Mouse (Mus musculus) gastrocnemius, postnatal 10 days (tissue): ENCODE results near the gene Gm49601. TPM values are rescaled to one million over a fixed set of nuclear protein-coding genes. Genes with fewer than 3 reads are reported as not detected.
A peak's percentile ranks its signal among the peaks of the same experiment; 100 is the strongest.

ENCODE experiments used
- DNase-seq: peaks from one replicate; pipeline ENCODE4 v3.0.0; 2021; ENCODE audit warnings: mixed read lengths
- long read RNA-seq, 2 experiments: library from polyadenylated mRNA; stranded (forward); transcript quantifications; one replicate each; pipeline ENCODE4 v2.0.0; 2021
- total RNA-seq, 2 experiments: library from RNA; stranded (reverse); gene quantifications; 2 replicates each; pipeline ENCODE4 v1.2.3; 2021

The Gm49601 gene
- 1 to 10 TPM; 1.6 to 3.6 TPM for total RNA-seq
- long read RNA-seq, experiment 1: 0 reads
- long read RNA-seq, experiment 2: 0 reads

DNA sequence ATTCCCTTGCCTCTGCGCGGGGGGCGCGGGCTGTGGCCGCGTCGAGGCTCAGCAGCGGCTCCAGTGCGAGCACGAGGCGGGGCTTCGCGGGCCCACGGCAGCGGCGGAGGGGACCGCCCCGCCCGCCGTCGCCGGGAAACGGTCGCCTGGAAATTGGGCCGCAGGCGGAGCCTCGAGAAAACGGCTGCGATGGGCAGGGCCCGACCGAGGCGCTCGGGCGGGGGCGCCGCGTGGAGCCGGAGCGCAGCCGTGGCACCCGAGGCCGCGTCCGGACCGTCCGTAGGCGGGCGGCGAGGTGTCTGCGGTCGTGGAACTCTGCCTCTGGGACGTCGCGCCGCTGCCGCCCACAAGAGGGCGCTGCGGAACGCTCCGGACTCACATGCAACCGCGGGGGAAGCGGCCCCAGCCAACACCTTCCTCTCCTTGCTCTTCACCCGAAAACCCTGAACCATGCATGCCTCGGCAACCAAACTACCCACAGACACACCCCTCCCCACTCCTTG, at the start of gene Gm49601:
Gene Gm49601 (minus strand): TSS at position 52 of the 503 bp plus-strand sequence.
- DNase-seq: peak; percentile 85

DNA sequence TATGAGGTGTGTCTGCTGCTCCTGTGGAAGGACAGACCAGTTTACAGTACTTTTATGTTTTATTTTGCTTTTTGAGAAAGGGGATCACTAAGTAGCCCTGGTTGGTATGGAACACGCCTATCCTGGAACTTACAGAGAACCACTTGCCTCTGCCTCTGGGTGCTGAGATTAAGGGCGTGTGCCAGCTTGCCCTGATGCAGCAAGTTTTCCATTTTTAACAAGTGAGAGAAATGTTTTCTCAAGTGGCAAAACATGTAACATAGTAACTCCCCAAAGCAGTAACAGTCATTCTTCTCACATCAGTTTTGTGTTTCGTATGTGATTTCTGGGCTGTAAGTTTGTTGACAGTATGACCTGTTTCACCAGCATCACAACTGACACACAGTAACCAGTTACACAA, 46.8 kb upstream of the Gm49601 start:
- DNase-seq: no peak

DNA sequence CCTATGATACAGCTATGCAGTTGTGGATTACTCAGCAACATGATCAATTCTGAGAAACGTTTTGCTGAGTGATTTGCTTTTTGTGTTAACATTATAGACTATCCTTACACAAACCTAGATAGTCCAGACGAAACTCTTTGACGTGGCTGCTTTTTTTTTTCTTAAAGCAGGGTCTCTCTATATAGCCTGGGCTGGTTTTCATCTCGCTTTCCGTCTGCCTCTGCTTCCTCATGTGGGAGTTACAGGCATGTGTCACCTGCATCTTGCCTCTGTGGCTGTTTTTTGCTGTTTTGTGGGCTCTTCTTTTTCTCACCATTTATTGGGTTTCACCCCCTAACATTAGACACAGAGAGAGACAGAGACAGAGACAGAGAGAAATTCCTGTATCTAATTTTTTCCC, 45.8 kb upstream of the Gm49601 start:
- no peak for DNase-seq

DNA sequence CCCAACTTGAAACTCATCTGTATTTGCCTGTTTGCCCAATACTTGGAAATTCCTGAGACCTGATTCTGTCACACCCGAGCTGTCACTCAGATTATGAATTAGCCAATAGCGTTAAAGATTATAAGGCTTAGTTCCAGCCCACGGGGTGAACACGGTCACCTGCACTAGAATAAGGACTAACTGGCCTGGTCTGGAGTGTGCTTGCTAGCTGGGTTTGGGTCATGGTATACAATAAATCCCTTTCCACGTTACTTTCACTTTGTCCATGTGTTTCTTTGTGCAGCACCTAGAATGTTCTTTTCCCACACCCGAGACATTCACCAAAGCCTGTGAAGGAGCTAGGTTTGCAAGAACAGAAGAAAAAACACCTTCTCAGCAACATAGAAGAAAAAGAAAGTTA, 43.7 kb upstream of the Gm49601 start:
- no peak for DNase-seq

DNA sequence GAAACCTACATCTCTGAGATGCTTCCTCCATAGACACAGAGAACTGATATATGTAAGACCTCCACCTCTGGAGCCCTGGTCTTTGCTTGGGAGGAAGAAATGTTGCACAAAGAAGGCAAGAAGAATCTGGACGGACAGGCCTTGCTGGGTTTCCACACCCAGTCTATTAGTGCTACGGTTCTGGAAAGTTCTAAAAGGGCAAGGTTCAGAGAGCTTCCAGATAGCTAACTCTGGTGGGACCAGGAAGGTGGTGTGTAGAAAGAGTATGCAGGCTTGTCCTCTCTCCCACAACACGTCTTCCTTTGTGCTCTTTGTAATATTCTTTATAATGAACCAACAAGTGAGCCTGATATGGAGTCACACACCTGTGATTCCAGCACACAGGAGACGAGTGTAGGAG, 32.4 kb upstream of the Gm49601 start:
- DNase-seq: no peak

DNA sequence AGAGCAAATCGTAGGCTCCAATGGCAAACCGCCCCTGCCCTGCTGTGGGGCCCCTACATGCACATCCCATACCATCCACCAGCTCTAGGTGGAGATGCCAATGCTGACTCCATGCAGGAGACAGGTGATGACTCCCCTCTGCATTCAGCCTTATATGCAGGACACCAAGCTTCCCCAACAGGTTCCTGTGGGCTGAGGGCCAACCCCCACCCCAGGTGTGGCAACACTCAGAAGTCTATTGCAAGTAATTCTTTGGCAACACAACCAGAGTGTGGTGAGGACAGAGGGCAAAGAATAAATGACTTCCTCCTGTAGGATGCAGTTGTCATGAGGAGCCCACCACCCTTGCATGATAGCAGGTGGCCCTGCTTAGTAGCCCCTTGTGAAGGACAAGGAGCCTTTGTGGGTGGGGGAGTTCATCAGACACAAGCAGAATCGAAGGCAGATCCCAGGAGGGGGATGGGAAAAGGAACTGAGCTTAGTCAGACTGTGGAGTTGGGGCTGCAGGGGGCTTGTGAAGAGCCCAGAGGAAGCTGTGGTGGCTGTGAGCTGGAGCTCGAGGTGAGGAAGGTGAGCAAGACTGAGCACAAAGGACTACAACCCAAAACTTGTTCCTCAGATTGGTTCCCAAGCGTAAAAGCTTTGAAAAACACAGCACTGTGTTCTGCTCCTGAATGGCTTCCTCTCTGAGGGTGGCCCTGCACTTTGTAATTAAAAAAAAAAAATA, 29.3 kb upstream of the Gm49601 start:
- DNase-seq: no peak

DNA sequence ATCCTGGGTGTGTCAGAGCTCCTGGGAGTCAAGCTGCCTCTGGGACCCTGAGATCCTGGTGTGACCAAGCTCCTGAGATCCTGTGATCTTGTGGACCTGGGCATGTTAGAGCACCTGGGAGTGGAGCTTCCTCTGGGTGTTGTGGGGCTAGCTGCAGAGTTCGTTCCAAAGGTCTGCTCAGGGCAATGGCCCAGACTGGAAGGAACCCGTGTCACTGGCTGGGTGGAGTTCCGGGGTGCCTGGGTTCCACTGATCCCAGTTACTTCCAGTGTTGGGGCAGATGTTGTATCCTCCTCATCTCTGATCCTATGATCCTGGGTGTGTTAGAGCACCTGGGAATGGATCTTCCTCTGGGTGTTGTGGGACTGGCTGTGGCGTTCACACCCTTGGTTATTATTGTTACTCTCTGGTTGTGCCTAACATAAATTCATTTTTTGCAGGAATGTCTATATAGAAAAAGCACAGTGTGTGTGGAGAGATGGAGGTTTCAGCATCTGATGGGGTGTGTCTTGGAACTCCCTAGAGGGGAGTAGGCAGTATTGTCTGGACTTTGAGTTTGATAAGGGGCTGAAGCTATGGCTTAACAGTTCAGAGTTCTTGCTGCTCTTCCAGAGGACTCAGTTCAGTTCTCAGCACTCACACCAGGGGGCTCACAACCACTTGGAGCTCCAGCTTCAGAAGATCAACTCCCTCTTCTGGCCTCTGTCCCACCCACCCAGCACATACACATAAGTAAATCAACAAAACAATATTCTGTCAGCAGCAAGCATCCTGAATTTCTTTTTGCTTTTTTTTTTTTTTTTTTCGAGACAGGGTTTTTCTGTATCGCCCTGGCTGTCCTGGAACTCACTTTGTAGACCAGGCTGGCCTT, 27.3 kb upstream of the Gm49601 start:
- DNase-seq: no peak

DNA sequence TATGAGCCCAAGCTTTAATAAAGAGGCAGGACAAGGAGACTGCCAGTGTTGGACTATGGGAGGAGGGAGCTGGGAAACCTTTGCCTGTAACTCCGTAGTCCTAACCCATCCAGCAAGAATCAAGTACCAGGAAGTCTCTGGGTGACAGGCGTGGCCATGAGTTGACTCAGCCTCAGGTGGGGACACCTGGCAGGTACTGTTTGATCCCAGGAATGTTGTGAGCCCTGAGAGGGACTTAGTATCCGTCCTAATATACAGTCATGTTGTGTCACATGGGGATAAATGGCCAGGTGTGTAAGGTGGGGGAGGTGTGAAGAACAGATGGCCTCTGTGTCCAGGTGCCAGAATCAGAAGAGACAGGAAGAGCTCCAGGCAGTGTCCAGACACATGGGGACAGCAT, 22.9 kb upstream of the Gm49601 start:
- no peak for DNase-seq

DNA sequence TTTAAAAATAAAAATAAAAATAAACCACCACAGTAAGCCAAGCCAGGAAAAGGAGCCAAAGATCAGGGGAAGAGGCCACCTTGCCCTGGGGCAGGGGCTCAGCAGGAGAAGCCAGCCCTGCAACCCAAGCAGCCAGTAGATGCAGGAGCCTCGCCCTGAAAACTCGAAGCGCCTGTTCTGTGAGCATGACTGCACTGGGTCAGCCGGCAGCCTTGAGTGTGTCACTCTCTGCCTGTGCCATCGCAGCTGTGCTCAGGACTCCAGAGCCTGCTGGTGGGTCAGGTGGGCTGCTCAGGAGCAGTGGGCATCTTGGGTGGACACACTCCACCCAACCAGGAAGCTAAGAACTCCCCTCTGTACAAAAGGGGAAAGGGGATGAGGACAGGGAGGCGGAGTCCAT, 19.1 kb upstream of the Gm49601 start:
- DNase-seq: no peak

DNA sequence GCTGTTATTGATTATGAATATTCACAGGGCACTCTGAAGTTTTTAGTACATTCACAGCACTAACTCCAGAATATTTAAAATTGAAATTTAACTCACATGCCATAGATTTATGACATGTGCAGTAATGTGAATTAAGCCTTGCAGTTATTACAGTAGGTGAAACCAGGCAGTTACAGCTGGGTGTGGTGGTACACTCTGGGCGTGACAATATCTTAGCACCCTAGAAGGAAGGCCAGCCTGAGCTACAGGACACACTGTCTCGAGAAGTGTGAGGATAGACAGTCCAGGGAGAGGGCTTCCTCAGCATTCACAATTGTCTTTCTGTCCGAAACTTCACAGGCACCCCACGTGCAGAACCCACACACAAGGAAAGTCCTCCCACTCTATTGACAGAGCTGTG, 18.3 kb upstream of the Gm49601 start:
- DNase-seq: no peak

DNA sequence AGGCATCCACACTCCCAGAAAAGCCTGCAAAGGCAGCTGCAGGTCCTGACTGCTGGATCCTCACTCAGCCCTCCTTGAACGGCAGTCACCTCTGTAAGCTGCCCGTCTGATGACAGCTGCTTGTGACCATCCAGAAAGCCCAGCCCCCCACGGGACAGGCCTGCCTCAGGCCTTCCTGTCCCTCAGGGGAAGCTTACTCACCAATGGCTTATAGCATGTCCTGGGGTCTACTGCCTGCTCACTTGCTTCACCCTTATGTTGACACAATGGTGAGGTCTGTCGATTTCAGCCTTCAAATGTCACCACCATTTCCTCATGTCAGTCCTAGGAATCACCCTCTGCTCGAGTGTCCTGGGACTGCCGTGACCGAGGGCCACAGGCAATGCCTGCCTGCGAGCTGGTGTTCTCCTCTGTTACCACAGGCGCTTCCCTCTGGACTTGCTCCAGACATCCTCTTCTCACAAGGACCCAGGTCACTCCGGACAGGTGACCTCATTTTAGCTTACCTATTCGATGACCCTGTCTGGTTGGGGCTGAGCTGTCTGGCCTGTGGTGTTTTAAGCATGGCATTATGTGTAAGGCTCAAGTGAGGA, 17.3 kb upstream of the Gm49601 start:
- no peak for DNase-seq

DNA sequence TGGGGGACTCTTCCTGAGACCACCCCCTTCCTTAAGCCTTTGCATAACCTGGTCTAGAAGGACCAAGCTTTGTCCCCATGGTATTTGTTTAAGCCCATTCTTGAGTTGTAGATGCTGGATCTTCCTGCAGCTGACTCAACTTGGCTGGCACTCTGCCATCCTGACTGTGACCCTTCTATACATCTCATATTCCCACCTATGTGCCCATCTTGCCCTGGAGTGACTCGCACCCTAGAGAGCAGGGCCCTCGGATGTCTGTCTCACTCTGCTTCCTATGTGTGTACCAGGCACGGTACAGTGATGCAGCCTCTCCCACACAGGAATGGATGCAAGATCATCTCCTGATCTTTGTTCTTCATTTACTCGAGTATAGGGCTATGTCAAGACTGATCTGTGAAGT, 16.7 kb upstream of the Gm49601 start:
- DNase-seq: no peak

DNA sequence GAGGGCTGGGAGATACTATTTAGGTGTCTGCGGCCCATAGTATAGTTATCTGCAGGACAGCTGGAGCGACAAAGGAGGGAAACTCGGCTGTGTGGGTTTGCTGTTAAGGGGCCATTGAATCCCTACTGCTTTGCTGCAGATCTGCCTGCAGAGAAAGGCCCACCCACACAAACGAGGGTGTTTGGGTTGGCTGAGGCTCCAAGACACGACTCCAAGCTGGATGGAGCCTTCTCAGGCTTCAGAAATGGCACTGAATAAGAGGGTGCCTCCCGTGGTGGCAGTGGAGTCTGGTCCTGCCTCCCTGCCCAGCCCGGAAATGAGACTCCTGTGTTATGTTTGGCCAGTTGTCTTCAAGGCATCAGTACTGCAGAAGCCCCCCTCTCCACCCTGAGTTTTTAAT, 16.1 kb upstream of the Gm49601 start:
- DNase-seq: no peak

DNA sequence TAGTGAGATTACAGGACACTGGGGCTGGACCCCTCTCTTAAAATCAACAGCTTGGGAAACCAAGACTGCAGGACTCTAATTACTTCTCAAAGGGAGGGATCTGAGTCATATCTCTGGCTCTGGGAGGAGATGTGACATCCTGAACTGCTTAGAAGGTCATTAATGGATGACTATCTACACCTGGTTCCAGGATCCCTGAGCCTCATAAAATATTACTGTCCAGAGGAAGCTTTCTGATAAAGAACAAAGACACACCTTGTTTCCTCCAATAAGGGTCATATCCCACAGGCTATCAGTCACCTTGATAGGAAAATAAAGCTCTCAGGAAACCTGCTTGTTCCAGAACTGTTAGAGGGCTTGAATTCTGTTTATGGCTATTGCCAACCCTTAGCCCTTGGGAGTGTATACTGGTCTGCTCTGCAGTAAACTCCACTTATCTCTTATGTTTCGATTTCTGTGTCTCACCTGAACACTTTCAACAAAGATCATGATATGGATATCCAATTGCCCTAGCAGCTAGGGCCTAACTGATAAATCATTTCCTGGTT, 13.2 kb upstream of the Gm49601 start:
- DNase-seq: no peak

DNA sequence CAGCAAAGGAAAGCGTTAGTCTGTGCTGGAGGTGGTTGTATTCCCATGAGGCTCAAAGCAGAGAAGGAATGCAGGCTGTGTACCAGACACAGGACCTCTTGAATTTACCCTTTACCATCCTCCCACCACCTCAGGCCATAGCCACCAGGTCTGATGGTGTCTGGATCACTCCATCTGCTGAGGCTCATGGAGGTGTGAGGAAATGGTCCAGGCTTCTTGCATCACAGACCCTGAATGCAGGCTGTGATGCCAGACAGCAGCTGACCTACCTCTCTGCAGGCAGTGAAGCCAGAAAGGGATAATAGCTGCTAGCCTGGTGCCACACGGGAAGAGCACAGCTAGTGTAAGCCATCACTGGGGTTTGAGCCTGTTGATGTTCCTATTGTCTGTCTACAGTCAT, 12.2 kb upstream of the Gm49601 start:
- no peak for DNase-seq

DNA sequence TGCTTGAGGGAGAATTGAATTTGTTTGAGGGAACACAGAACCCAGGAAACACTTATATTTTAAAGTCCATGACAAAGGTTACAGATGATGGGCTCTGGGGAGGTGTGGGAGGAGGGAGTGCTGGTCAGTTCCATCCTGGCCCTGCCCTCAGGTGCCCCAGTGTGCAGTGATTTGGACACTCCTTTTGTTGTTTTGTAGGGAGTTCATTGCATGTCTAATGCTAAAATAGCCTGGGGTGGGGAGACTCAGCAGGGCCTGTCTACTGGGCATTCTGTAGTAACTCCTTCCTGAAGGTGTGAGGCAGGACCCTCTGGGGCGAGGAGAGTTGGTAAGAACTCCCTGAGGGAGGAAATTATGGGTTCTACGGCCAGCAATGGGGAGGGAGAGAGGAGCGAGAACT, 10.6 kb upstream of the Gm49601 start:
- no peak for DNase-seq

DNA sequence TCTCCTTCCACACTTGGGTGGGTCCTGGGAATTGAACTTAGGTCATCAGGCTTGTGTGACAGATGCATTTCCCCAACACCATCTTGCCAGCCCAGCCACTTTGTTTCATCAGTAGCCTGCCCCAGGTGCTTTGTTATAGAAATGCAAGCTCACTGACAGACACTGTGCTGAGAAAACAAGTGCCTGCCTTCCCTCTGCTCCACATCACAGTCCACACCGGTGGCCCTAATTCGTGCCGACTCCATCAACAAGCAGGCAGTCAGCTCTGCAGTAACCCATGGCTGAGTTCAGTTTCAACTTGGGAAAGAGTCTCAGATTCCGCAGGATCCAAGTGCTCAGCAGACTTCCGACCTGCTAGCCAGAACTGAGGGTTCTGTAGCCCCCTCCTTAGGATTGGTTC, 10.2 kb upstream of the Gm49601 start:
- no peak for DNase-seq

DNA sequence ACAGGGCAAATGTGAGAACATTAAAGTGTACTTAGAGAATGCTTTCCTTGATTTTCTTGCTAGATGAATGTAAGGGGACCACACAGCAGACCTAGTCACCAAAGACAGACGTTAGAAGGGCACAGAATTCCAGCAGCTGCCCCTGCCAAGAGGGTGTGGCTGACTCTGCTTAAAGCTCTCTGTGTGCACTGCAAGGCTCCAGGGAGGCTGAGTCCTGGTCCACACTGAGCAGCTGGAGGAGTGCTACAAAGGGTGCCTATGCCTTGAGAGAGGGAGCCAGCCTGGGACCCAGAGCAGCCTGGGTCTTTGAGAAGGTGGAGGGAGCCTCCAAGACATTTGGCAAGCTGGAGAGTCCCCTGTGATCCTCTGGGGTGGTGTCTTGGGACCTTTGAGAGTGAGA, 7.1 kb upstream of the Gm49601 start:
- DNase-seq: peak; percentile 4

DNA sequence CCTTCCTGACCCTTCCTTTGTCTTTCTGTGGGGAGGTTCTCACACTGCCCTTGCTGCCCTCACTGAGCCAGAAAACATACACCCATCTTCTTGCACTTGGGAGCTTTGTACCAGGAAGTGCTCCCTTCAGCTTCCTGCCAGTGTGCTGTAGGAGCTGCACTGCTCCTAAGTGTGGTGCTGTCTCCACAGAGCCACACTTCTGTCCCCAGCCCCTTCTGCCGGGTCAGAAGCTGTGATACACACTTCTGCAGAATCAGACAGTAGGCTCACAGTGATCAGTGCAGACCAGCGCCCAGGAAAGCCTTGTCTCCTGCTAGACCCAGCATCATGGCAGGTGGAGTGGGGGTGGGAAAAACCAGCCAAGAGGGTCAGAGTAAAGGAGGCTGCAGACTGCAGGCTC, 6.6 kb upstream of the Gm49601 start:
- DNase-seq: peak; percentile 3

DNA sequence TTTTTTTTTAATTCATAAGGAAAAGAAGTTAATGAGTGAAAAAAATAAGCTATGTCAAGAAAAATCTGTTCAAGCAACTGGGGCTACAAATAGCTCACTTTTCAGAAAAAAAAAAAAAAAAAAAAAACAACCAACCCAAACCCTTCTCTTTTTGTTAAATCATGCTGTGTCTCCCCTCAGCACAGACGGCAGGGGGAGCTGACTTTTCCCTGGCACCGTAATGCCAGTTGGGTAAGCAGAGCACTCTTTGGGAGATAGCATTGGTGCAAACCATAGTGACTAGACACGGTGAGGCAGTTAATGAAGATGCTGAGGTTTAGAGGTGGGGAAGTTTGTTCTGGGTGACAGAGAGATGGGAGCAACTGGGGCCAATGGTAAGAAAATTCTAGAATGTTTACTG, 5.8 kb upstream of the Gm49601 start:
- DNase-seq: peak; percentile 3

DNA sequence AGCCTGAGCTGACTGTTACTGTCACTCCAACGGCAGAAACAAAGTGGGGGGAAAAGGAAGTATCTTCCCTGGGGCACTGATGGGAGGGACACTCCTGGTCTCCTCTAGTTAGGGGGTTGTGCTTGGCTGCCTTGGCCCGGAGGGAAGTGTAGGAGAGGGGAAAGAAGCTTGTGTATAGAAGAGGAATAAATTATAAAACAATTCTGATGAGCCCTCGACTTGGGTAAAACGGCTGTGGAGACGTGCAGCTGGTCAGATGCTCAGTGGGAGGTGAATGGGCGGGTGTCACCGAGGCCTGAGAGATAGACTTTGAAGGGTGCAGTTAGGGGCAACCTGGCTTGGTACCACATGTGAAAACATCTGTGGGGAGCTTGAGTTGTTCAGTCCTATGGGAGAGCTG, 4.9 kb upstream of the Gm49601 start:
- no peak for DNase-seq

DNA sequence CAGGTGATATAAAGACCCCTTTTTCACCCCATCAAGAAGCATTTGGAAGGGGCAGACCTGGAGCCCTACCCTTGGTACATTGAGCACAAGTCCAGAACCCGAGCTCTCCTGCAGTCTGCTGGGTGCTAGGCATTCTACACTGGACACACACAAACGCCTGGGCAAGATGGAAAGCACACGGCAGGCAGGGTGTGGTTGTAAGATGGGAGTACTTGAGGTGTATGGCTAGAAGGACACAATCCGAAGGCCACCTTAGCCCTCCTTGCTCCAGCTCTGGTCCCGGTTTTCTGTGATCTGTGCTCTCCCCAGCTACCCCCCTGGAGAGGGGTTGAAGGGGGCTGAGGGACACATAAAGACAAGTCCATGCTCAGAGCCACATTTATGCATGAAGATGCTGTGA, 4.1 kb upstream of the Gm49601 start:
- no peak for DNase-seq
